Mouse (Mus musculus): Measurements from ENCODE around the gene 3830406C13Rik. TPM values are rescaled to one million over a fixed set of nuclear protein-coding genes. Genes with fewer than 3 reads are reported as not detected.

The 3830406C13Rik gene
- polyA plus RNA-seq, 2 experiments = 8.3 to 19.1 TPM

DNA sequence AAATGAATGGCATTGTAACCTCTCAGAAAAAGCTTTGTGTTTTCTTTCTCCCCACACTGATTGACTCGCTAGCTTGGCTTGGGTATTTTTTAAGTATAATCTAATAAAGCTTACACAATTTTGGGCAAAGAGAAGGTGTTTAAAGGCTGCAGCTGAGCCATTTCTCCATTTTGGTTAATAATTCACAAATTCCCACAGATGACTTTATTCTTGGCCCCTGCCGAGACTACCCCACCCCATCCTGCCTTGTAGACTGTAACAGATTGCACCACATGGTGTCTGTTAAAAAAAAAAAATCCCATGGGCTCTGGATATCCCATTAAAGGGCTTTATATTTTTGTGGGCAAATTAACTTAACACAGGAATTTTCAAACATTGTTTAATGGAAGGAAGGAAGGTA is 19.1 kb downstream of the 3830406C13Rik start:
- no peaks in the 10 kb centered on the region; the same call in 1 of the 2 replicates for H3K36me3 ChIP-seq (replicated peaks; ENCODE audit: control insufficient read depth, insufficient read depth, low read depth)
- no peak overlapping the region for H3K4me2 ChIP-seq (ENCODE audit: low read depth)
- peaks cover 0 to 3% of the 10 kb centered on the region in 2 experiments; a peak in 2 of 4 replicates for H3K4me1 ChIP-seq (replicated peaks; ENCODE audit: control insufficient read depth in 2 of 2, insufficient read depth in 2 of 2, low read length in 1 of 2)
- H3K9ac ChIP-seq (replicated peaks) = no peak overlapping the region
- H3K27ac ChIP-seq = no peak overlapping the region
- H3K9me3 ChIP-seq (ENCODE audit: control insufficient read depth, low read length) = no peaks in the 10 kb centered on the region
- H3K27me3 ChIP-seq (ENCODE audit: control insufficient read depth, insufficient read depth, low read length) = no peaks in the 10 kb centered on the region
- WGBS (ENCODE audit: insufficient replicate concordance) = 68% methylated on average over 2 of the region's 2 CpGs
- no peak overlapping the region for H3K4me3 ChIP-seq (ENCODE audit: insufficient read depth in 1 of 2, low read depth in 2 of 2, low read length in 2 of 2)
- ATAC-seq (ENCODE audit: insufficient read depth) = no peak
- DNase-seq (ENCODE audit: low read depth in 3 of 3, low spot score in 3 of 3) = no peak
- no peak for TF ChIP-seq CTCF (IDR thresholded peaks at IDR 0.05; ENCODE audit: low read depth)
- TF ChIP-seq EP300 (IDR thresholded peaks at IDR 0.05; ENCODE audit: low read depth) = no peak

DNA sequence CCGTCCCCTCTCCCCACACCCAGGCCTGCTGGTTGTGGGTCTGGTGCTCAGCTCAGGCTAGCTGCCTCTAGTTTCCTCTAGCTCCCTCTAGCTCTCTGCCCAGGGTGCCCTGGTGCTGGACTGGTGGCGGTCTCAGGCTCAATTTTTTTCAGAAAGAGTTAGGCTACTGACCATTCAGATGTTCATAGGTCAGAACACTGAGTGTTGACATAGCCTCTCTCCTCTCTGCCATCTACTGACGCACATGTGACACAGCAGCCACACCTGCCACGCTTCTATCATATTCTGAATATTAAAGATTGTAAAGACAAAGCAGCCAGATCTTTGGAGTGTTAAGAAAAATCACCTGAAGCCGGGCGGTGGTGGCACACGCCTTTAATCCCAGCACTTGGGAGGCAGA is 49.6 kb downstream of the 3830406C13Rik start:
- no peak for DNase-seq (ENCODE audit: low read depth in 3 of 3, low spot score in 3 of 3)
- no peak overlapping the region for H3K9ac ChIP-seq (replicated peaks)
- no peaks in the 10 kb centered on the region for H3K36me3 ChIP-seq (replicated peaks; ENCODE audit: control insufficient read depth, insufficient read depth, low read depth)
- H3K9me3 ChIP-seq (ENCODE audit: control insufficient read depth, low read length) = no peaks in the 10 kb centered on the region
- H3K27me3 ChIP-seq (ENCODE audit: control insufficient read depth, insufficient read depth, low read length) = peaks cover 17% of the 10 kb centered on the region
- TF ChIP-seq CTCF (IDR thresholded peaks at IDR 0.05; ENCODE audit: low read depth) = no peak
- no peak for TF ChIP-seq EP300 (IDR thresholded peaks at IDR 0.05; ENCODE audit: low read depth)
- no peak overlapping the region for H3K4me3 ChIP-seq (ENCODE audit: insufficient read depth in 1 of 2, low read depth in 2 of 2, low read length in 2 of 2)
- H3K4me2 ChIP-seq (ENCODE audit: low read depth) = no peak overlapping the region
- ATAC-seq (ENCODE audit: insufficient read depth) = no peak
- H3K27ac ChIP-seq = no peak overlapping the region
- no peaks in the 10 kb centered on the region for H3K4me1 ChIP-seq (replicated peaks; ENCODE audit: control insufficient read depth in 2 of 2, insufficient read depth in 2 of 2, low read length in 1 of 2)
- 57% methylated on average over 7 of the region's 7 CpGs for WGBS (ENCODE audit: insufficient replicate concordance)

- Histone ChIP-seq H3K4me2 (ENCODE audit: low read depth) (no peak overlapping the region), H3K4me3 (ENCODE audit: insufficient read depth in 1 of 2, low read depth in 2 of 2, low read length in 2 of 2) (no peak overlapping the region), H3K9ac (replicated peaks) (no peak overlapping the region), H3K9me3 (ENCODE audit: control insufficient read depth, low read length) (no peaks in the 10 kb centered on the region), H3K4me1 (replicated peaks; ENCODE audit: control insufficient read depth in 2 of 2, insufficient read depth in 2 of 2, low read length in 1 of 2) (no peaks in the 10 kb centered on the region), H3K27ac (no peak overlapping the region), H3K27me3 (ENCODE audit: control insufficient read depth, insufficient read depth, low read length) (peaks cover 29% of the 10 kb centered on the region), H3K36me3 (replicated peaks; ENCODE audit: control insufficient read depth, insufficient read depth, low read depth) (no peaks in the 10 kb centered on the region)
- DNase-seq (ENCODE audit: low read depth in 3 of 3, low spot score in 3 of 3) (no peak), ATAC-seq (ENCODE audit: insufficient read depth) (no peak)
- TF ChIP-seq EP300 (IDR thresholded peaks at IDR 0.05; ENCODE audit: low read depth) = no peak
- TF ChIP-seq CTCF (IDR thresholded peaks at IDR 0.05; ENCODE audit: low read depth) = no peak
- 31% methylated on average over 7 of the region's 7 CpGs for WGBS (ENCODE audit: insufficient replicate concordance)
These were observed 51.0 kb downstream of the 3830406C13Rik start for GRCm38 (mm10) chr14:12334925-12335324.

DNA sequence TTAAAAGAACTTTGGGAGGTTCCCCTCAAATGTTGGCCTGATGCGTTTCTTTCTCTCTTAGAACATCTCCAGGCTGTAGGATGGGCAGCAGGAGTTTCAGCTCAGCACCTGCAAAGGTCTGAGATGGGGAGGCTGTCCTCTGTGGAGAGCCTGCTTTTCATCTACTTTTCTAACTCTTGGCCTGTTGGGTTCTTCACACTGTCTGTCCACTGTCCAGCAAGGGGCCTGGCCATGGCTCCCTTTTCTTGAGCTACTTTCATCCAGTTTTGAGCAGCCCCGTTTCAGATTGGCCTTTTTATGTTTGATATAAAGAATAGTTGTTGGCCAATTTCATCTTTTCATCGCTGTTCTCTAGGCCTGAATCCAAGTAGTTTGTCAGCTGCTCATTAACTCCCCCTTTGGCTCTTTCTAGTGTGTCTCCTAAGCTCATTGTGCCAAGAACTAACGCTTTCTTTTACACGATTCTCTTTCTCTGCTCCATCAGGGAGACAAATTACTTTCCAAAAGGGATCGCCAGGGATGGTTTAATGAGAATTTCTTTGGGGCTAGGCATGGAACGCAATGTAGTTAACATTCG is 53.5 kb downstream of the 3830406C13Rik start:
- Histone ChIP-seq H3K4me3 (ENCODE audit: insufficient read depth in 1 of 2, low read depth in 2 of 2, low read length in 2 of 2) (no peak overlapping the region), H3K4me2 (ENCODE audit: low read depth) (no peak overlapping the region), H3K36me3 (replicated peaks; ENCODE audit: control insufficient read depth, insufficient read depth, low read depth) (no peaks in the 10 kb centered on the region), H3K27me3 (ENCODE audit: control insufficient read depth, insufficient read depth, low read length) (peaks cover 53% of the 10 kb centered on the region), H3K4me1 (replicated peaks; ENCODE audit: control insufficient read depth in 2 of 2, insufficient read depth in 2 of 2, low read length in 1 of 2) (no peaks in the 10 kb centered on the region), H3K27ac (no peak overlapping the region), H3K9ac (replicated peaks) (no peak overlapping the region), H3K9me3 (ENCODE audit: control insufficient read depth, low read length) (no peaks in the 10 kb centered on the region)
- TF ChIP-seq CTCF (IDR thresholded peaks at IDR 0.05; ENCODE audit: low read depth) (no peak), EP300 (IDR thresholded peaks at IDR 0.05; ENCODE audit: low read depth) (no peak)
- 6% methylated on average over 8 of the region's 8 CpGs for WGBS (ENCODE audit: insufficient replicate concordance)
- no peak for DNase-seq (ENCODE audit: low read depth in 3 of 3, low spot score in 3 of 3)
- no peak for ATAC-seq (ENCODE audit: insufficient read depth)

DNA sequence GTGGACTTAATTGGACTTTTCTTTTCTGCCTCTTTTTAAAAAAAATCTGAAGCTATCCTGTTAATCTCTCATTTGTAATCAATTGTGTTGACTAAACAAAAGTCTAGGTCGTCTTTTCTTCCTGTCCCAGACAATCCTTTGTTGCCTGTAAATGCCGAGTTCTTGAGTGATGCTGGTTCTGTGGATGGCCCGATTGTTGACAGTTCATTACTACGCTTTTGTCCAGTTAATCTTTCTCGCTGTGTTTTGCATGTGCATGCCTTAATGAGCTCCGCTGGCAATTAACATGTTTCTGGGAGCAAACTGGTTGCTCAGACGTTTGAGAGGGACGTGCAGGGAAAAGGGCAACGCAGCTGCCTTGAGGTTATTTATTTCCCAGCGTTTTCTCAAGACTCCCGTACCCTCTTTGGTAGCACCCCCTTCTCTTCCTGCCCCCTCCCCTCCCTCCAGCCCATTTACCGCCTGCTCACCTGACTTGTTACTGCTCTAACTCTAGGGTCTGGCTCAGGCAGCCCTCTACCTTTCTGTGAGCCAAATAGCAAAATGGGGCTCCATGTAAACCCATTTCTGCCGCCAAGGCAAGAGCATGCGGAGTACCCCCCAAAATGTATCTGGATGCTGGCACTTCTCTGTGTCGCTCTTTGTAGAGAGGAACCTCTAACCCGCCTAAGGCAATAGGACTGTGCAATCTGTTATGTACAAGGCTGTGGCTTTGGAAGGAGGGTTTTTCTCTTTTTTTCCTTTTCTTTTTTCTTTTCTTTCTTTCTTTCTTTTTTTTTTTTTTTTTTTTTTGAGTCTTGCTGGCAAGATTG is 54.2 kb downstream of the 3830406C13Rik start:
- Histone ChIP-seq H3K36me3 (replicated peaks; ENCODE audit: control insufficient read depth, insufficient read depth, low read depth) (no peaks in the 10 kb centered on the region), H3K4me3 (ENCODE audit: insufficient read depth in 1 of 2, low read depth in 2 of 2, low read length in 2 of 2) (no peak overlapping the region), H3K9me3 (ENCODE audit: control insufficient read depth, low read length) (no peaks in the 10 kb centered on the region), H3K4me2 (ENCODE audit: low read depth) (no peak overlapping the region), H3K9ac (replicated peaks) (no peak overlapping the region), H3K27ac (no peak overlapping the region), H3K4me1 (replicated peaks; ENCODE audit: control insufficient read depth in 2 of 2, insufficient read depth in 2 of 2, low read length in 1 of 2) (no peaks in the 10 kb centered on the region), H3K27me3 (ENCODE audit: control insufficient read depth, insufficient read depth, low read length) (peaks cover 60% of the 10 kb centered on the region)
- ATAC-seq (ENCODE audit: insufficient read depth) (no peak), DNase-seq (ENCODE audit: low read depth in 3 of 3, low spot score in 3 of 3) (no peak)
- TF ChIP-seq CTCF (IDR thresholded peaks at IDR 0.05; ENCODE audit: low read depth) (no peak), EP300 (IDR thresholded peaks at IDR 0.05; ENCODE audit: low read depth) (no peak)
- WGBS (ENCODE audit: insufficient replicate concordance) = 4% methylated on average over 16 of the region's 16 CpGs
